Mouse (Mus musculus) cortical plate, adult 2 months (tissue): ENCODE measurements around the gene Zfp775.

Experiments
- CTCF ChIP-seq: fragments of 200-500 bp; IDR thresholded peaks from 2 replicates; pipeline ENCODE4 v1.5.1; 2011; ENCODE audit warnings: mild to moderate bottlenecking, control low read depth, low read length; ENCODE audit not compliant: insufficient read depth; ENCODE audit errors: extremely low read depth
- POLR2A ChIP-seq: fragments of 200-500 bp; IDR thresholded peaks from 2 replicates; pipeline ENCODE4 v1.6.1; 2011; ENCODE audit warnings: mild to moderate bottlenecking, low read length, control low read depth; ENCODE audit not compliant: insufficient read depth; ENCODE audit errors: extremely low read depth

GRCm38 (mm10) chr6:48554280-48555103 is 47.4 kb upstream of the Zfp775 start, which contains the start of gene Lrrc61:
- TF ChIP-seq CTCF, result no peak
- peak; percentile 97 for TF ChIP-seq POLR2A
